Mouse (Mus musculus) kidney, adult 2 months (tissue): ENCODE measurements at regions not wholly inside any gene's neighbourhood (a gene's known extent, or its start where the extent isn't known, plus 50 kb on each side); places are given as distances from the start of the nearest gene placed in this dataset.

Source experiments
- CTCF ChIP-seq: fragments of 200-500 bp; conservative IDR thresholded peaks from 2 replicates; pipeline ENCODE4 v1.5.1; 2011; ENCODE audit warnings: low read depth, mild to moderate bottlenecking, control low read depth, low read length, moderate library complexity, mixed read lengths; ENCODE audit not compliant: insufficient read depth, insufficient read length
- POLR2A ChIP-seq: fragments of 200-500 bp; IDR thresholded peaks from one replicate; pipeline ENCODE4 v1.6.1; 2011; ENCODE audit warnings: low read depth, low read length, control low read depth

GRCm38 (mm10) chr15:62958506-62959330 is 886.3 kb downstream of the Gsdmc2 start:
- TF ChIP-seq POLR2A (no peak), CTCF (no peak)
